Mouse (Mus musculus) urinary bladder, postnatal 14 days (tissue): ENCODE data around the gene Pgm5.

Experiments used
- DNase-seq: peaks from one replicate; pipeline ENCODE4 v3.0.0; 2021; ENCODE audit warnings: low spot score

Pgm5 gene

DNA sequence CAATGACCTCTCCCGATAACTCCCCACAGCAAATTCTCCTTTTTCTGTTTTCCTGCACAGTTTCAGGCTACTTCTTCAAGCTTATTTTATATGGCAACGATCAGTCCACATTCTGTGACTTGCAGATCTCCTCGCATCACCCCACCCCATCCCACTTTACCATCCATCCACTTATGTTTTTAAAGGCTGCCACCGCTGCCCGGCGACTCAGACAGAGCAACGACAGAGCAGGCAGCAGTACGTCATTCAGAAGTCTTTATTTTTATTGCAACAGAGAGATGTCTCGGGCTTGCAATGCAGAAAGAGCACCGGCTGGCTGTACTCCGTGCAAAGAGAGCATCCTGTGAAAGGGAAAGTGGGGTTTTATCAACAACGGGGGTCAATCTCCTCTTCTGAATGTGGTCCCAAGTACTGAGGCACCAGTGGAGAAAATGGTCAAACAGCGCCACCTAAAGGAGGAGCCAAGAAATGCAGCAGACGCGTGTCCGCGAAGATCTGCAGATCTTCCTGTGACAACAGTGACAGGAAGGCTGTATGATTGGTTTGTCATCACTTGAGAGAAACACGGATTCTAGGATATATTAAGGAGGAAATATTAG, 9.5 kb upstream of the Pgm5 start:
- peak; percentile 66 for DNase-seq

DNA sequence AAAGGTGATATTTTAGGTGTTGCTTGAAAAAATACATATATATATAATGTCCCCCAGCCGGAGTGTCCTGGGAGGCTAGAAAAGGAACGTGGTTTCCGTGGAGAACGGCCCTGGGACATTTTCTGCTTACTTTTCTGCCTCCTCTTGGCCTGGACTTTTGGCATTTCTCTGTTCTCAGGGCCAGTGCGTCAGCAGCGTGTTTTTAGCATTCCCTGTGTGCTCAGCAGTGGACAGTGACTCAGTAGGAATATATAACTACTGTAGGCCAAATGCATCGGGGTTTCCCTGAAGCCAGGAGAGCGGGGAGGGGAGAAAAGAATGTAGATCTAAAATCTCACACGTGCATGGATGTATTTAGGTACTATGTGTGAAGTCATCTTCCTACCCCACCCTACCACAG, 3.8 kb upstream of the Pgm5 start:
- DNase-seq, result no peak

DNA sequence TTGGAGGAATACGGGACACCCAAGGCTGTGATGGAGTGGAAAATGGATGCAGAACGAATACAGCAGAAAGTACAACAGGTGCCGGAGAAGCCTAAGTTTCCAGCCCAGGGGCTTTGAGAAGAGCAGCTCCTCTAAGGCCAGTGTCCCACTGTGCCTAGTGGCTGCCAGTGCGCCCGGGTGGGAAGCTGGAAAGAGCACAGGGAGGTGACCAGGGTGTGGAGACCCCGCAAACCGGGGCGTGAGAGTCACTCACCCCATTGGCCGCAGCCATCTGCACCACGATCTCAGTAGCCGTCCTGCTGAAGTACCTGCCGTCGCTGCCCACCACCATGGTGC, 411 bp downstream of the Pgm5 start:
- no peak for DNase-seq

DNA sequence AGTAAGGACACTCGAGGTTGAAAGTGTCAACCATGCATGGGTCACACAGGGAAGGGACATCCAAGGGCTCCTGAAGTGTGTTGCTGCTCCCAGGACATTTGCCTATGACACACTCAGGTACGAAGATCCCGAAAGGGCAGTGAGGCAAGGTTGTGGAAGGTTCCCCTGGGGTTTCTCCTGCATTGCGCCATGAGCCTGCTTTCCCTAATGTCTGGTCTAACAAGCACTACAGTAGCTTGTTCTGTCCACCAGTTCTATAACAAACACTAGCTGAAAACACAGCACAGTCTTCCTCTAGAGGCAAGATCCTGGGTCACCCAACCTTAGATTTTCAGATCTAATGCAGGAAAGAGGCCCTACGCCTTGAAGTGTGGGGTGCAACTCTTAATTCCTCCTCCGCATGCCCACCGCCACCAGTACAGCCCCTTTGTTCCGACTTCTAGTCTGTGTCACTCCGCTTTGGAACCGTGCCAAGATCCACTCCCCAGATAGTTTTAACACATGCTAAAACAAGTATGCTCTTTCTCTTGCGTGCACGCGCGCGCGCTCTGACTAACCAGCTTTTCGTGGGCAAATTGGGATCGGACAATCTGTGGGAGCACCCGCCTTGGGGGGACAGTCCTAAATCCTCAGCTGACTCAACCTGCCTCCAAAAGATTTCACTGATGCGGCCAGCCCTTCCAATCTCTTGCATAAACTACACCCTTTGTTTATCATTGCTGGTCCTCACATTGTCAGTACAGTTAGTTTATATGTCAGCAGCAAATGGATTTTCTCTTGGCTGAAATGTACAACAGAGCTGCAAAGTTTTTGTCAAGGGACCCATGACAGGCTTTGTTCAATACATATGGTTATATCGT, 10.0 kb downstream of the Pgm5 start:
- peak; percentile 72 for DNase-seq

DNA sequence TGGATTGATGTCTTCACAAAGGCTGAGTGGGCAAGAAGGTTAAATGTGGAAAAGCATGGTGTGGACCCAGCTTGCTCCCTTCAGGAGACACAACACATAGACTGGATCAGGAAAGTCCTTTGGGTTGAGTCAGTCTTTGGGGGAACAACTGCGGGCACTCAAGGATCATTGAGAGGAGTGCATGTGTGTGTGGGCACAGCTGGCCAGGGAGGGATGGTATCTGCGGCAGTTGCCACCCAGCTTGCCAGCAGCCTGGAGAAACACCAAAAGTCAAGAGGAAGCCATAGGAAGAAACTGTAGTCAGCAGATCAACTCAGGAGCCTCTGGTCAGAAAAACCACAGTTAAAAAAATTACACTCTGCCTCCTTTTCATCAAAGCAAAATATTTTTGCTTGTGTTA, 12.8 kb downstream of the Pgm5 start:
- no peak for DNase-seq

DNA sequence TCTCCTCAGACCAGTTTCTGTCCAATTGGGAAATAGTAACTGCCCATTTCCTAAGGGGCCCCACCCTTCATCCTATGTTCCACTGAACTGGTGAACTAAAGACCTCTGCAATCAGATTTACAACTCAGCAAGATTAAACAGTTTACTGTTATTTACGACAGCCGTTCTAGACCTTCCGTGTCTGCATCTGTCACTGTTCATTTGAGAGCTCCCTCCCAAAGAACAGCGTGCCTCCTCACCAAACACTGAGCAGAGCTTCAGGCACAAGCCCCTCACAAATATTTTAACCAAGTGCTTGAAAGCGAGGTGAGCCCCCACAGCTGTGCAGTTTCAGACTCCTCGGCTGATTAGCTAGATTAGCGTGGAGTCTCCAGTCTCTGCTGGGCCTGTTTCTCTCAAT, 13.3 kb downstream of the Pgm5 start:
- DNase-seq, result no peak

DNA sequence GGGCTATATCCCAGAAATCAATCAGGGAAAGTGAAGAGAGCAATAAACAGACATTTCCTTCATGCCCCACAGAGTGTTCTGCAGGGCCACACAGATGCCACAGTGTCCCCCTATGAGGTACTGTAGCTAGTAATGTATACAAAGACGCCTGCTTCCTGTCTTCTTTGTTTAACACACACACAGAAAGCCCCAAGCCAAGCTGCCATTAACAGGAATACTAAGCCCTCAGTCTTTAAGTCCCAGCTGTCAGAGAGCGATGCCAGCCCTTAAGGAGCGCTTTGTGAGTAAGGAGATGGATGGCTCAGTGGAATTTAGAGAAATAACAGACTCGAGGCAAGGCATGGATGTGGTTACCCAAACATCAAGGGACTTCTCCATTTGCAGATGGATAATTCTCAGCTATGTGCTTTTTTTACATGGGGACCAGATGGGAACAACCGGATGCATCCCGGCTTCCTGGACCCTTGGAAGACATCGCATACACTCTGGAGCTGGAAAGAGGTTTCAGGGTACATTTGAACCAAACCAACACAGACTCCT, 16.6 kb downstream of the Pgm5 start:
- no peak for DNase-seq

DNA sequence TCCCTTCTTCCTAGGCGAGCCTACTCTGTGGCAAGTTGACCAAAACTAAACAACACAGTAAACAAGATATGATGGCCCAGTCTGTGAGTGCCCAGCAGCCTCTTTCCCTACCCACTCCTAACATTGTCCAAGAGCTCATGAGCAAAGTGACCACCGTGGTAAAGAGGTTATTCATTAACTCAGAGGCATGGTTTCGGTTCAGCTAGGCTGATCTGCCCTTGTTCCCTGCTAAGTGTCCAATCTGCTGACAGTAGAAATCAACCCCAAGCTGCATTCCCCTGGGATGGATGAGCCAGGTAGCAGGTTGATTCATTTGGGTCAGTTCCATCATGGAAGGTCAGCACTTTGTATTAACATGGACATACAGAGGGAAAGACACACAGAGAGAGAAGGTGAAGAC, 19.6 kb downstream of the Pgm5 start:
- no peak for DNase-seq

DNA sequence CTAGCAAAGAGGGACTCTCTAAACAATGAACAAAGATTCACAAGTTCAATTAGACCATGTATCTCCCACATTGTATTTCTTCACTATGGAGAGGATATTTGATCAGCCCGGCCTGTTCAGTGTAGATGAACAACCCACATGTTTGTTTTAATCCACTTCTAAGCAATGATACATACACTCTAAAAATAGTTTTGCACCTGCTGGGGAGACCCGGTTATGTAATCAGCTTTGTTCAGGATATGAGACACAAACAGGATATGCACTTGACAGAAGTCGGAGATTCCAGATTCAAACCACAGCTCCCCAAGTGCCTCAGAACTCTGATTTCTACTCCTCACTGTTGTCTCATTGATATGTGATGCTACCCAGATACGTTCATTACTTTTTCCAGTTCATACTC, 37.1 kb downstream of the Pgm5 start:
- DNase-seq, result no peak

DNA sequence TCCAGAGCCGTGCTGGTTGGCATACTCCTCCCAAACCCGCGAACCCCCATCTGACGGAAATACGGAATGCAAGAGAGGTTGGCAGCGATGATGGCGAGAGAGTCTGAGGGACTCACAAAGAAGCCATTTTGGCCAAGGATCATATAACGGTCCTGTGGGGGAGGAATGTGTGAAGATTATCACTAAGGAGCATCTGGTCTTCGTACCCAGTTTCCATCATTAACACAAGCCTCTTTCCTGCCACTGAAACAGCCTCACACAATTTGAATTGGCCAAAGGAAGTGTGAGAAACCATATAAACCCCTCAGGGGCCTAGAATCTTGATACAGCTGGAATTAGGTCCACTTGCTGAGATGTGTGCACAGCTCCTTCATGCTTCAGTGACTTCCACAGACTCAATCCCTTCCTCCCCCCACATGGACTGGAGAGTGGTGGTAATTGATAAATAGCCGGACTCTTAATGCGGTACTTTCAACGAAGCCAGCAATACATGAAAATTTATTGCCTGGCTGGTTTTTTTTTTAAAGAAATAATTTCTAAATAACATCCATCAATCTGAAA, 45.9 kb downstream of the Pgm5 start:
- DNase-seq, result no peak

DNA sequence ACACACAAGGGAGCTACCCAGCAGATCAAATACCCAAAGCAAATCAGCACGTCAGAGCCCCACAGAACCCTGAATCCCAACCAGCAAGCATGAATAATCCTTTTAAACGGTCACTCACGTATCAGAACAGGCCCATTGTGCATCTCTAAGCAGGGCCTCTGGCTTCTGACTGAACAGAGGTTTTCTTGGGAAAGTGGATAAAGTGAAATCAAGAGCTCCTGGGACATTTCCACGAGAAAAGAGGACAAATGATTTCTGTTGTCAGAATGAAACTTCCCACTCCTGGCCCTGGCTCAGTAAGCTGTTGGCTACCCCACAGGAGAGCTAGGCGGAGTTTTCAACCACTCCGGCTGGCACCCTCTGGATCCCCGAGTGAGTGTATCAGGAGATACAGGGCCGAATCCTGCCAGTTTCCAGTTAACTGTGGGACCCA, 48.8 kb downstream of the Pgm5 start:
- no peak for DNase-seq

DNA sequence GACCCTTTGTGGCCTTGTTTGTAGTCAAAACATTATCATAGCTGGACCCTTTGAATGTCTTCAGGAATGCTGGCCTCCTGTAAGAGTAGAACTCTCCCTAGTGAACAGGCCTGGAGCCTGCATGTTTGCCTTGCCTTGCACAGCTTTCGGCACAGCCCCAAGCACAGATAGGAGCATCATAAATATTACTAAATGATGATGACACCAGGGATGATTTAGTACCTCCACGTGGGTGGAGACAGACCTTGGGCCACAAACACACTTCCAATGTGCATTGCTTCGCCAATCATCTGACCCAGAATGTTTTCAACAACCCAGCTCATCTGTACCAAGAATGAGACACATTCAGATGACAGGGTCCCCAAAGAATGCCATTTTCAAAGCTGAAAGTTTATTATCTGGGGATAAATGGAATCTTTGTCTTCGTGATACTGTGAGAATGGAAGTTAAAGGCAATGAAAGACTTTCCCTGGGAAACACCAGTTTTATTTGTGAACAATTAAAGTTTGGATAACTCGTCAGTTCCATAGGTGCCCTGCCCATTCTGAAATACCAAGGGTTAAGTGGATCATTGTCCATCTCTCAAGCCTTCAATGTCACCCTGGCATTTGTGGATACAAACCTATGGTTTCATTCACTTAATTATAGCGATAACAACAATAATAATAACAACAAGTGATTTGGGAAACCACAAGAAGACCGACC, 49.4 kb downstream of the Pgm5 start:
- peak; percentile 28 for DNase-seq

DNA sequence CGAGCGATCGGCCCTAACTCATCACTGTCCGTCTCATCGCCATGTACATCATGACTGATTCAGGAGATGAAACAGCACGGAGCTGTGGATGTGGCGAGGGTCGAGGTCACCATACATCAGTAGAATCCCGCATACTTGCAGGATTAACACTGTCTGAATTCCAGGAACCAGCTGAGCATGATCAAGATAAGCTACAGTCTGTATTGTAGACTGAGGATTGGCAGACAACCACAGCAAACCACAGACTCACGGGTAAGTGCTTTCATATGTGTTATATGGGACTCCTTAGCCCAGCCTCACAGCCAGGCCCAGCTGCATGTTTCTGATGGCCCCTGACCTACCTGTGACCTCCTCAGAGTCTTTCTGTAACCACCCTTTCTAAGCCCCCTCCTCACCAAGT, 50.2 kb downstream of the Pgm5 start:
- DNase-seq, result peak; percentile 11

DNA sequence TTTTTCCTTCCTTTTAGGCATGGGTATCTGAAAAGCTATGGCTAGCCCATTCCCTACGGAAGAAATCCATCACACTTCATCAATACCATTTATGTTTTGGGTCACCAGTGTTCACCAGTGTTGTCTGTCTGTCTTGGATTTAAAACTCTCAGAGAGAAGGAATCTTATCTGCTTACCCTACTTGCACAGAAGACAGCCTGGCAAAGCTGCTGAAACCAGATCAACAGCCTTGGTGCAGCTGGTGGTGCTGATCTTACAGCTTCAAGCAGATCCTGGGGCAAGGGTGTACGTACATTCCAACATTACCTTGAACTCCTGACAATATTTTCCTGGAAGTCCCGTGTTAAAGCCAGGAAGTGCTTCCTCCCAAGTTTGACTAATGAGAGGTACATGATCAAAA, 55.6 kb downstream of the Pgm5 start:
- no peak for DNase-seq

DNA sequence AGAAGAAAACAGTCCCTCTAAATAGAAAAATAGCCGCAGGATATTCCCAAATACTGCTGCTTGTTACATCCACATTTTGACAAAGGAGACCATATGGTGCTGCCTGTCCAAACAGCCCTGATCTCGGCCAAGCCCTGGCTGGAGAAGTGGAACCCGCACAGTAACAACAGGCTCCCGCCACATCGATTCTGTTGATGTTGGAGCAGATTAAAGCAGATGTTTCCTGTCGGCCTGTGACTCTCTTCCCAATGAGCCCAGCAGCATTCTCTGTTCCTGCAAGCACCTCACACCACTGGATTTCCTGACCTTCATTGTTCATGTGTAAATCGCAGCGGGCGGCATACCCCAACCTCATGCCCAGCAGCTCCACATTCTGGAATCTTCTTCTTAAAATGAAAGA, 64.0 kb downstream of the Pgm5 start:
- DNase-seq, result peak; percentile 28

DNA sequence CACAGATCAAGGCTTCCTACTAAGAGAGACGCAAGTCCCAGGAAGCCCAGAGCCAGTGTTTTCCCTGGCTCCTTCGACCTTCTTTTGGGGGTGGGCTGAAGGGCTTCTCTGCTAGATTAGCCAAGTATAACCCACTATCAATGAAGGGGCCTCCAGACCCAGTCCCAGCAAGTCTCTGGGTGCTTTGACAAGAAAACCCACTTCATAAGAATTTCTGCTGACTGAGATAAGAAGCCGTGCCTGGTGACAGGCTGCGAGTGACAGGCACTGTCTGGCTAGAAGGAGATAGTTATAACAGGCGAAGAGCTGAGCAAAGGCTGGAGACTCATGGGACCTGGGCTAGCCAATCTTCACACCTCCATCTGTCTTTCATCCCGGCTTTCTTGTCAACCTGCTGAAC, 67.3 kb downstream of the Pgm5 start:
- DNase-seq, result no peak

DNA sequence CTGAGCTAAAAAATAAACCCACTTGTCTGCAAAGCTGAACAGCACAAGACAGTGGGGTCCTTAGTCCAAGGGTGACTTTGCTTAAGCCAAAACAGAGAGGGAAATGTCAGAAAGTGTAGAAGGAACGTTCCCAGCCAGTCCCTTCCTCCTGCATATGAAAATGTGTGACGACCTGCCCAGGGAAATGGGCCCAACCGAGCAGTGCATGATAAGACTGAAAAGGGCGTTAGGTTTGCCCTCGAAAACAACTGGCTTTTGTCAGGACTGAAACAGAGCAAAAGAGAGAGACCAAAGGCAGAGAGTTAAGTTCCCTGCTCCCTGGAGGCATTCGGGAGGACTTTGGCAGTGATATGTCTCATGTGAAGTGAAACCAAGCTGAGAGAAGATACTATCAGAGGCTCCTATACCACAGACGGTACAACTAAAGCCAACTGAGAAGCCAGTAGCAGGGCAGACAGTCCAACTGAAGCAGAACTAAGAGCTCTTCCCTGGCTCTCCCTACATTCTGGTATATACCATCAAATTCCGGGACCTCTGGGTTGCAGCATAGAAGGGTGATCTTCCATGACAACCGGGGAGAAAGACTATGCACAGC, 68.0 kb downstream of the Pgm5 start:
- DNase-seq, result no peak

DNA sequence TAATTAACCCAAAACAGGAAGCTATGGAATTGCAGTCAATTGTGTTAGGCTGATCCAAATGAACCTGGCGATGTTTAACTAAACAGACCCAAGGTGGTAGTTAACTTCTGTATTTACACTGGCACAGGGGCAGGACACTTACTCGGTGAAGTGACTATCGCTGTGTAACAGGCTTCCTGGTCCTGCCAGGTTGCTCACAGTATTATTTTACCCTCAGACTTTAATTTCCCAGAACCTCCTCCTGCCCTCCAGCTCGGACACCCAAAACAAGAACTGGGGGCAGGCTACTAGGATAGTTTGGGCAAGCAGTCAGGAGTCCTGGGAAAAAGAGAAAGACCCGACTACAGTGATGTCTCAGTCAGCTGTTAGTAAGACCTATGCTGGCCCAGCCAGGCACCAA, 68.8 kb downstream of the Pgm5 start:
- no peak for DNase-seq

DNA sequence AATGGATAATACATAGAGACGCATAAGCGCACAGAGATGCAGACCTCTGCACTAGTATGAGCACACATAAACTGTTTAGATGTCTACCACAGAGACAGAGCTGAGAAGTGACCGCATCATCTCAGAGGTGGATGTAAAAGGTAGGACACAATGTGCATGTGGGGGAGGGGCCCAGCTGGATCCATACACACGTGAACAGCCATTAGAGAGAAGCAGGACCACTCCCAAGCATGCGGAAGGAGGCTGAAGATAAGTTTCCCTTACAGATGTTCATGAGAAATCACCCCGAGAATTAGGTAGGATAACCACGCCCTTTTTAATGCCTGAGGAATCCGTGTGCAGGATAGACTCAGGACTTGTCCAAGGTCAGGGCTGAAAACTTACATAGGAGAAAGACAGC, 75.8 kb downstream of the Pgm5 start:
- no peak for DNase-seq

DNA sequence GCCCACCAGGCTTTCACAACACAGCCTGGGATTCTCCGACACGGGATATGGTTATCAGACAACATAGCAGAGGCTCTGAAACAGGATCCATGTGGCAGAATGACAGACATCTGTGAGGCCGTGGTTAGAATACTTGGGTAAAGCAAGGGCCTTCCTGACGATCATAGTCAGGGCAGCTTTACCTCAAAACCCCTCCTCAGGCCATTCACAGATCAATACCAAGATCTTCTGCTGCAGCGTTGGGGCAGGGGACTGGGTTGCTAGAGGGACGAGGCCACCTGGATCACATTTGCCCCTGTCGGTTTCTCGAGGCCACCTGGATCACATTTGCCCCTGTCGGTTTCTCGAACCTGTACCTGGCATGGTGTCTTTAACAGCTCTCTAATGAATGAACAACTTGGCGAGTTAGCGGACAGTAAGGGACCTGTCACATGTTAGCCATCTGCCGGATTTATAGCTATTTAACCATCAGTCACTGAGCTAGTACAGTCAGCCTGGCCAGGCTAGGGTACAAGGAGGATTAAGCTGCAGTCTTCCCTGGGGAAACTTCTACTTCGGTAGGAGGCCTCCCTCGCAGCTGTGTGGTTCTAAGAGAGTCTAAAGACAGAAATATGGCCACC, 76.5 kb downstream of the Pgm5 start:
- no peak for DNase-seq

DNA sequence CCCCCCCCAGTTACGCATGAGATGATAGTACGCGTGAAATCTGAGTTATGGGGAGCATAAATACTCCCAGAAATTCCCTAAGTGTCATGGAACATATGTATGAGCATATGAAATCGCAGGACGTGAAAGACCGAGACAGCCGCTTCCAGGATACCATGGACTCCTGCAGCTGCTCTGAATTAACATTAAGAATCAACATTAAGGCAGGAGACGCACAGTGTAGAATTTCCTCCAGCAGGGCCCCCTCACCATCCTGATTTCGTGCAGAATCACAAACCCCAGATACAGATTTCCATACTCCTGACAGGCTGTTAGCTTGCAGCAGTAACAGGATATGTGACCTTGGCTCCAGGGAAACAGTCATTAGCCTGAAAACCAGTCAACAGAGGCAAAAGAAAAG, 77.9 kb downstream of the Pgm5 start:
- DNase-seq, result no peak

DNA sequence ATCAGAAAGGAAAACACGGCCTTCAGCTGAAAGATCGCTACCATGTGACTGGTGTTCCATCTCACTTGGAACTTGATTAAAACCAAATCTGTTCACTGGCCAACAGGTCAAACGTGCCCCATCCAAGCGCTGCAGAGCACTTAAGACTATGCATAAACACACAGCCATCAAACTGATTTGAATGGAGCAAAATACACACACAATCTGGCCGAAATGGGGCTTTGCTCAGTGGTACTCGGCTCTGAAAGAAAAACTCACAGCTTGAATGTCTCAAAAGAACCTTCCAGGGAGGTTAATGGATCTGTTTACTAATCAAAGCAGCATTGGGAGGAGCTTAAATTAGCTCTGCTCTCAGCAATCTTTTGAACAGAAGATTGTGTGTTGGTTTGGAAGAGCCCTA, 81.7 kb downstream of the Pgm5 start:
- no peak for DNase-seq
